Mouse (Mus musculus) neural tube, embryonic 12.5 days (tissue): Measurements from ENCODE around the gene Gadd45b. TPM values are rescaled to one million over a fixed set of nuclear protein-coding genes. Genes with fewer than 3 reads are reported as not detected.

Experiments used
- ATAC-seq: fragments of 200-750 bp; cut with Nextera tagmentation; 2 replicates; pipeline ENCODE4 v1.8.0; 2017; ENCODE audit warnings: low read depth, mild to moderate bottlenecking, moderate TSS enrichment, moderate library complexity; ENCODE audit not compliant: low FRiP score
- H3K27ac ChIP-seq: fragments of 300-500 bp; sonication (generic); 2 replicates; pipeline ENCODE4 v1.5.1; 2016
- H3K27me3 ChIP-seq: fragments of 300-500 bp; sonication (generic); replicated peaks from 2 replicates; pipeline ENCODE4 v1.6.1; 2016; ENCODE audit warnings: mild to moderate bottlenecking
- H3K36me3 ChIP-seq: fragments of 300-500 bp; sonication (generic); 2 replicates; pipeline ENCODE4 v1.6.1; 2016; ENCODE audit warnings: mild to moderate bottlenecking
- H3K4me1 ChIP-seq: fragments of 300-500 bp; sonication (generic); 2 replicates; pipeline ENCODE4 v1.6.1; 2016
- H3K4me2 ChIP-seq: fragments of 300-500 bp; sonication (generic); replicated peaks from 2 replicates; pipeline ENCODE4 v1.6.1; 2016; ENCODE audit warnings: mild to moderate bottlenecking
- H3K4me3 ChIP-seq: fragments of 300-500 bp; sonication (generic); 2 replicates; pipeline ENCODE4 v1.5.1; 2016
- H3K9ac ChIP-seq: fragments of 300-500 bp; sonication (generic); 2 replicates; pipeline ENCODE4 v1.6.1; 2016; ENCODE audit warnings: mild to moderate bottlenecking
- H3K9me3 ChIP-seq: fragments of 300-500 bp; sonication (generic); 2 replicates; pipeline ENCODE4 v1.6.1; 2016; ENCODE audit warnings: mild to moderate bottlenecking
- WGBS: fragments of 180-500 bp; shearing (Covaris S2); methylation state at CpG from one replicate; pipeline ENCODE4 v1.1.7; 2016; 5-methylcytosine and 5-hydroxymethylcytosine counted together
- polyA plus RNA-seq: library from polyadenylated mRNA; unstranded; fragments of >200 nt; fragmentation: Nextera tagmentation; extraction: Ambion mirVana; gene quantifications from 2 replicates; pipeline ENCODE4 v1.2.1, GENCODE M21; 2016

Gene Gadd45b
- polyA plus RNA-seq, 1 experiment from 2014 or later: 8.0 TPM

GRCm38 (mm10) chr10:80966296-80966695 lies 36.4 kb downstream of the Gadd45b start:
- H3K4me2 ChIP-seq: no peak overlapping the region
- H3K27me3 ChIP-seq: no peaks in the 10 kb centered on the region
- no peak for ATAC-seq
- no peak overlapping the region for H3K27ac ChIP-seq
- 64% methylated on average over 12 of the region's 12 CpGs for WGBS
- peaks cover 9% of the 10 kb centered on the region; the same call in 1 of the 2 replicates for H3K4me1 ChIP-seq
- no peak overlapping the region for H3K9ac ChIP-seq
- H3K36me3 ChIP-seq: no peaks in the 10 kb centered on the region
- H3K4me3 ChIP-seq: no peak overlapping the region
- H3K9me3 ChIP-seq: peaks cover 5% of the 10 kb centered on the region; the same call in 1 of the 2 replicates

GRCm38 (mm10) chr10:80967101-80967656 lies 37.3 kb downstream of the Gadd45b start:
- no peak overlapping the region for H3K9ac ChIP-seq
- WGBS: 64% methylated on average over 3 of the region's 3 CpGs
- H3K27ac ChIP-seq: no peak overlapping the region

GRCm38 (mm10) chr10:80968106-80968505 lies 38.2 kb downstream of the Gadd45b start:
- Histone ChIP-seq H3K4me3 (no peak overlapping the region), H3K27ac (no peak overlapping the region), H3K36me3 (no peaks in the 10 kb centered on the region), H3K4me1 (peaks cover 13% of the 10 kb centered on the region; the same call in 1 of the 2 replicates), H3K9ac (no peak overlapping the region), H3K27me3 (no peaks in the 10 kb centered on the region), H3K9me3 (peaks cover 5% of the 10 kb centered on the region; the same call in 1 of the 2 replicates), H3K4me2 (no peak overlapping the region)
- WGBS: 85% methylated on average over 4 of the region's 4 CpGs
- no peak for ATAC-seq

More at GRCm38 (mm10) chr10:80967101-80967656, 37.3 kb downstream of the Gadd45b start:
- H3K4me1 ChIP-seq: 0 out of 2 replicates have a peak, but pooled peaks cover 7% of the 10 kb centered on the region
- H3K9me3 ChIP-seq: peaks cover 5% of the 10 kb centered on the region; the same call in 1 of the 2 replicates
- no peak overlapping the region for H3K4me3 ChIP-seq
- H3K4me2 ChIP-seq: no peak overlapping the region
- ATAC-seq: no peak
- no peaks in the 10 kb centered on the region for H3K36me3 ChIP-seq
- H3K27me3 ChIP-seq: no peaks in the 10 kb centered on the region

GRCm38 (mm10) chr10:80969298-80969697 lies 39.4 kb downstream of the Gadd45b start:
- Histone ChIP-seq H3K9me3 (peaks cover 5% of the 10 kb centered on the region; the same call in 1 of the 2 replicates), H3K27ac (no peak overlapping the region), H3K4me3 (no peak overlapping the region), H3K36me3 (no peaks in the 10 kb centered on the region), H3K9ac (no peak overlapping the region), H3K27me3 (no peaks in the 10 kb centered on the region), H3K4me2 (no peak overlapping the region), H3K4me1 (peaks cover 13% of the 10 kb centered on the region; the same call in 1 of the 2 replicates)
- no peak for ATAC-seq
- 75% methylated on average over 3 of the region's 3 CpGs for WGBS

GRCm38 (mm10) chr10:80970159-80970558 lies 40.3 kb downstream of the Gadd45b start:
- H3K27me3 ChIP-seq: no peaks in the 10 kb centered on the region
- no peak overlapping the region for H3K4me2 ChIP-seq
- no peaks in the 10 kb centered on the region for H3K36me3 ChIP-seq
- peaks cover 5% of the 10 kb centered on the region; the same call in 1 of the 2 replicates for H3K9me3 ChIP-seq
- no peak overlapping the region for H3K27ac ChIP-seq
- H3K9ac ChIP-seq: no peak overlapping the region
- ATAC-seq: no peak
- H3K4me3 ChIP-seq: no peak overlapping the region
- WGBS: 85% methylated on average over 8 of the region's 8 CpGs
- peaks cover 13% of the 10 kb centered on the region; the same call in 1 of the 2 replicates for H3K4me1 ChIP-seq

GRCm38 (mm10) chr10:80971533-80971932 lies 41.7 kb downstream of the Gadd45b start:
- Histone ChIP-seq H3K4me3 (no peak overlapping the region), H3K36me3 (no peaks in the 10 kb centered on the region), H3K9ac (no peak overlapping the region), H3K9me3 (peaks cover 5% of the 10 kb centered on the region; the same call in 1 of the 2 replicates), H3K27ac (no peak overlapping the region), H3K4me1 (peaks cover 13% of the 10 kb centered on the region; the same call in 1 of the 2 replicates), H3K4me2 (no peak overlapping the region), H3K27me3 (no peaks in the 10 kb centered on the region)
- 78% methylated on average over 15 of the region's 15 CpGs for WGBS
- ATAC-seq: no peak

- H3K4me3 ChIP-seq: no peak overlapping the region
- 55% methylated on average over 11 of the region's 11 CpGs for WGBS
- no peak overlapping the region for H3K4me2 ChIP-seq
- no peaks in the 10 kb centered on the region for H3K27me3 ChIP-seq
- peaks cover 10% of the 10 kb centered on the region; the same call in 1 of the 2 replicates for H3K4me1 ChIP-seq
- no peak overlapping the region for H3K9ac ChIP-seq
- peaks cover 5% of the 10 kb centered on the region; the same call in 1 of the 2 replicates for H3K9me3 ChIP-seq
- H3K27ac ChIP-seq: no peak overlapping the region
- H3K36me3 ChIP-seq: no peaks in the 10 kb centered on the region
- no peak for ATAC-seq
These were observed 42.5 kb downstream of the Gadd45b start for GRCm38 (mm10) chr10:80972071-80972987.

- peaks cover 5% of the 10 kb centered on the region; the same call in 1 of the 2 replicates for H3K9me3 ChIP-seq
- H3K27me3 ChIP-seq: no peaks in the 10 kb centered on the region
- H3K4me1 ChIP-seq: peaks cover 7% of the 10 kb centered on the region; the same call in 1 of the 2 replicates
- no peak overlapping the region for H3K9ac ChIP-seq
- H3K4me2 ChIP-seq: no peak overlapping the region
- no peak overlapping the region for H3K4me3 ChIP-seq
- ATAC-seq: no peak
- H3K27ac ChIP-seq: no peak overlapping the region
- no peaks in the 10 kb centered on the region for H3K36me3 ChIP-seq
- 73% methylated on average over 1 of the region's 1 CpGs for WGBS
These were observed 43.8 kb downstream of the Gadd45b start for GRCm38 (mm10) chr10:80973722-80974121.

GRCm38 (mm10) chr10:80975478-80975877 lies 45.6 kb downstream of the Gadd45b start:
- H3K27ac ChIP-seq: no peak overlapping the region
- H3K4me3 ChIP-seq: no peak overlapping the region
- no peak overlapping the region for H3K9ac ChIP-seq
- no peaks in the 10 kb centered on the region for H3K27me3 ChIP-seq
- H3K4me2 ChIP-seq: no peak overlapping the region
- H3K4me1 ChIP-seq: peaks cover 7% of the 10 kb centered on the region; the same call in 1 of the 2 replicates
- 89% methylated on average over 11 of the region's 11 CpGs for WGBS
- peaks cover 5% of the 10 kb centered on the region; the same call in 1 of the 2 replicates for H3K9me3 ChIP-seq
- no peak for ATAC-seq
- no peaks in the 10 kb centered on the region for H3K36me3 ChIP-seq

GRCm38 (mm10) chr10:80981564-80982112 lies 51.8 kb downstream of the Gadd45b start:
- Histone ChIP-seq H3K36me3 (no peaks in the 10 kb centered on the region), H3K27ac (no peak overlapping the region), H3K27me3 (peaks cover 25% of the 10 kb centered on the region), H3K4me1 (peaks cover 9% of the 10 kb centered on the region; the same call in 1 of the 2 replicates), H3K4me2 (no peak overlapping the region), H3K9me3 (no peaks in the 10 kb centered on the region), H3K9ac (no peak overlapping the region), H3K4me3 (no peak overlapping the region)
- ATAC-seq: no peak
- 61% methylated on average over 7 of the region's 7 CpGs for WGBS
